Mouse (Mus musculus) granulocyte monocyte progenitor cell, adult 5-6 weeks (primary cell): ENCODE measurements at regions not wholly inside any gene's neighbourhood (a gene's known extent, or its start where the extent isn't known, plus 50 kb on each side); places are given as distances from the start of the nearest gene placed in this dataset.
A peak's percentile ranks its signal among the peaks of the same experiment; 100 is the strongest.

Source experiments
- ATAC-seq: replicated peaks from 2 replicates; pipeline ENCODE4 v1.8.0; 2016; ENCODE audit warnings: mild to moderate bottlenecking, moderate TSS enrichment, inconsistent platforms; ENCODE audit not compliant: poor library complexity, severe bottlenecking

GRCm38 (mm10) chr13:80611937-80612336 lies 271.2 kb upstream of the Arrdc3 start:
- no peak for ATAC-seq

DNA sequence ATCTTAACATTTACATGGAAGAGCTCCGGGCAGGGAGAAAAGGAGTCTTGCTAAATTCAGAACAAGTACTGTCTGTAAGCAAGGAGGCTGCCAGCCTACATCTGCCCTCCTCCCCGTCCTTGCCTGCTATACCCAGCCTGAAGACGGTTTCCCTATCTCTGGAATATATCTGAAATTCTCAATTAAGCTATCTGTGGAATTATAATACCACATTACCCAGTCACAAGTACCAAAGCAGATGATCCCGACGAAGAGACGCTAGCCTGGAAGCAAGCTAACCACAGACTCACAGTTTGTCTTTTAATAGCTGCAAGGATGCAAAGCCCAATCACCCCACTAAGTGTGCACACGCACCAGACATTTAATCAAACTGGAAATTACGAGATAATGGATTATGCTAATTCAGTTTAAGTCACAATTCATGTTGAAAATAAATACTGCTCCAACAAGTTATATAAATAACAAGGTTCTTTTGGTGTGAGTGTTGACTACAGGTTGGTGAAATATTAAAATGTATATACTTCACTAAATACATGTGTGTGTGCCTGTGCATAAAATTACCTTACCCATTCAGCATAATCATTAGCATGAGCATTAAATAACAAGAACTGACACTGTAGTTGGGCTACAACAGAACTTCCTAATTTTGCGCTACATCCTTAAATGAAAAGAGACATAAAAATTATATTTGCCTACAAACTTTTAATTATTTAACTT lies 269.9 kb upstream of the Arrdc3 start:
- ATAC-seq = no peak

DNA sequence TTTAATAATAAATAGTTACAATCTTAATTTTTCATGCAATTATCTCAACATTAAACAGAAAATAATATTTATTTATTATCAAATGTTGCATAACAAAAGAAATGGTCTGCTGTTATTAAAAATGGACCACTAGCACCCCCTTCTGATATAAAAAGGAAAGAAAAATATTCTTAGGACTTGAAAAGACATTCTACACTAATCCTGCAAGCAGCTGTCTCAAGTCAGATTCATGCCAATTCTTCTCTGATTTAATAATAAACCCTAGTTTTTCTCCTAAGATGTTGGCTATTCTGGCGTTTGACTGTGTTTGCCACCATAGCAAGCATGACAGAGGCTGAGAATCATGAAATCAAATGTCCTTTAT lies 269.3 kb upstream of the Arrdc3 start:
- no peak for ATAC-seq

DNA sequence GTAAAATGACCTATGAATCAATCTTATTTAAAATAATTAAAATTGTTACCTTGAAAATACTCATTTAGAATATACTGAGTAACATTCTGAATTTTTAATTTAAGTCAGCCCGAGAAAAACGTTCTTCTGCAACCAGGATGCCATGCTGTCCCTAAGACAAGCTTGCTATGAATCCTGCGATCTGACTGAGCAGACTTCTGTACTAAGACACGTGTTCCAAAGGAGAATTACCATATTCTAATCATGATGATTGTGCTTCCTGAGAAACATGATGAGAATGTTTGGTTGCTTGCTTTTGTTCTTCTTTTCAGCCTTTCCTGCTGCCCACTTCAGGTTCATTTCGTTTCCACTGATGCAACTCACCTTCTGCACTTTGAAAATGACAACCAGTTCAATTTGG lies 268.2 kb upstream of the Arrdc3 start:
- ATAC-seq = no peak

GRCm38 (mm10) chr13:80623005-80623404 lies 260.2 kb upstream of the Arrdc3 start:
- no peak for ATAC-seq

DNA sequence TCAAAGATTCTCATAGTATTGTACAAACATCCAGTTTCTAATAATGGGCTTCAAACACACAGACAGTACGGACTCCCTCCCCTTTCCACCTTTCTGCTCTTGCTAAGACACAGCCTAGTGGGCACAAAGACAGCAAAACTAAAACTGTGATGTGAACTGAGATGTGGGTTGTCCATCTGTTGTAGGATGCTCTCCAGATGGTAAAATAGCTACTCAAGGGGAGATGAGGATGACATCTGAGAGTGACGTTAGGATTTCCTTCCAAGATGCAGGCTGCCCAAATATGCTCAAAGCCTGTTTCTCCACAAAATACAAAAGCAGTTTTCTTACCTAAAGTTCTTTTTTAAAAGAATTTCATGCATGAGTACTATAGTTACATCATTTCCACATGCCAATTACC lies 241.8 kb upstream of the Arrdc3 start:
- no peak for ATAC-seq

- ATAC-seq = no peak
Measured at GRCm38 (mm10) chr13:80647578-80647977, 235.6 kb upstream of the Arrdc3 start.

DNA sequence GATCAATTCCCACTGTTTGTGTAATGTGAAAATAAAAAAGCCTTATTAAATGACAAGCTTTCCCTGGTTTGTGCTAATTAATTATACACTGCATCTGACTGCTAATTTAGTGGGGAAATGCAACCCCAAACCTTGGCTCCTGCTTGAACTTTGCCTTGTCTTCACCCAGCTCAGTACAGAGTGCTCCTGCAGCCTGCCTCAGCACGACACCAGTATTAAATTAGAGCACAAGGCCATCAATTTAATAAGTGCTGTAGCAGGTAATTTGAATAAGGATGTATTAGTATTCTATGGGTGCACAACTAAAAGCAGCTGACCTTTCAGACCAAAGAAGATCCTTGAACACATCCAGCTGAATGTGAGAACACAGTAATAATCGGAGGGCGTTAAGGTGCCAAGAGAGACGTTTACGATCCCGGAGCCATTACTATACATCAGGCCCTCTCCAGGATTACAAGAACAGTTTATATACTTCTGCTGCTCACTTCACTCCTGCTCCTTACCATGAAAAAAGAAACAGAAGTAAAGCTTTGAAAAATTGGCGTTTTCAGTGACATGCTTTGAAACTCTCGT lies 230.1 kb upstream of the Arrdc3 start:
- no peak for ATAC-seq

- no peak for ATAC-seq
Measured at GRCm38 (mm10) chr13:80666186-80666713, 216.9 kb upstream of the Arrdc3 start.

- no peak for ATAC-seq
Measured at GRCm38 (mm10) chr13:80689871-80690270, 193.3 kb upstream of the Arrdc3 start.

- no peak for ATAC-seq
Measured at GRCm38 (mm10) chr13:80690654-80691386, 192.4 kb upstream of the Arrdc3 start.

DNA sequence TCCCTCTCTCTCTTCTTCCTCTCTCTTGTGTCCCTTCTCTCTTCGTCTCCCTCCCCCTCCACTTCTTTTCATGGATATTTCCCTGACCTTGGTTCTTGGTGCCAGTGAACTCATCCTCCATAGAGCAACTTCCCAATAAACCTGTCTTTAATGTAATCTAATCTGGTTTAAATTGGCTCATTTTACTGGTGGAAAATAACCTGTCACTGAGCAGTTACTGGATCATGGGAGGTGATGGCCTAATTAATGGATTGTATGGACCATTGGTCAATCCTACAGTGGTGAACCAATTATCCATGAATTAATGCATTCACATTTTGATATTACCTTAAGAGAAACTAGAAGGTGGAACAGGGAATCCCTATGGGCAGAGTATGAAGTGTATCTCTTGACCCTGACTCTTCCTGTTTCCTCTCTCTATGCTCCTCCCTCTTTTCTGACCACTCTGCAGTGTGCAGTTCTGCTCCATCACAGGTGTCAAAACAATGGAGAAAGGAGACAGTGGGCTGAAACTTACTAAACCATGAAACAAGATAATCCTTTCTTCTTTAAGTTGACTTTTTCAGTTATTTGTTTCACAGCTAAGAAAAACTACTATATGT lies 187.5 kb upstream of the Arrdc3 start:
- no peak for ATAC-seq

DNA sequence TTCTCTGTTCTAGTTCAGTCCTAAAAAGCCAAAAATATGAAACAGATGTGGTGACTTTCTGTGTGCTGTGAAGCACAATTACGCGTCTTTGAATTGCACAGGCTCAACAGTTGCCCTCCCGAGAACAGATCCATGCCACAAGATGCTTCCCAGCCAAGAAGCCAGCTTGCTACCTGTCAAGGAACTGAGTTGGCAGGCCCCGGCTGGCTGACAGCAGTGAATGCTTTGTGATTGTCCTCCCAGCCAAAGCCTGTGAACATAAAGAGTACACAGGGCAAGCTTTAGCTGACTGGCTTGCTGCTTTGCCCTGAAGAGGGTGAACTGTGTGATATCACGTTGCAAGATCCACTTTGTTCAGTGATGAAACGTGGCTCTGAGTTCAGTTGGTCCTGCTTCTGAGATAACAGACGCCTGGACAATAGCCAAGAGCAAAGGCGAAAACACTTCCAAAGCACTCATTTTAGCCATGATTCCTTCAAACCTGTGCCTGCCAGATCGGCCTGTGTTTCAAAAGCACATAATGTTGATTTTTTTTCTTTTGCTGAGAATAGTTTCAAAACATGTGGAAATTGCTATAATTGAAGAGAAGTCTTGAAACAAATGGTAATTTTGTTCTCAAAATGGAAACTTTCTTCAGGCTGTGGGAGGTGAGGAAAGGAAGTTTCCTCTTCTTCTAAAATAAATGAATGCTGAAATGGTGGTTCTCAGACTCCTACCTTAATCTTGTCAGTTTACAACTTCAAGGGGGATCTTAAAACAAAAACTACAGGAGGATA lies 173.5 kb upstream of the Arrdc3 start:
- no peak for ATAC-seq

GRCm38 (mm10) chr13:80719313-80719712 lies 163.9 kb upstream of the Arrdc3 start:
- ATAC-seq = no peak

GRCm38 (mm10) chr13:80723215-80724006 lies 159.8 kb upstream of the Arrdc3 start:
- ATAC-seq = no peak

GRCm38 (mm10) chr13:80729202-80729601 lies 154.0 kb upstream of the Arrdc3 start:
- no peak for ATAC-seq

DNA sequence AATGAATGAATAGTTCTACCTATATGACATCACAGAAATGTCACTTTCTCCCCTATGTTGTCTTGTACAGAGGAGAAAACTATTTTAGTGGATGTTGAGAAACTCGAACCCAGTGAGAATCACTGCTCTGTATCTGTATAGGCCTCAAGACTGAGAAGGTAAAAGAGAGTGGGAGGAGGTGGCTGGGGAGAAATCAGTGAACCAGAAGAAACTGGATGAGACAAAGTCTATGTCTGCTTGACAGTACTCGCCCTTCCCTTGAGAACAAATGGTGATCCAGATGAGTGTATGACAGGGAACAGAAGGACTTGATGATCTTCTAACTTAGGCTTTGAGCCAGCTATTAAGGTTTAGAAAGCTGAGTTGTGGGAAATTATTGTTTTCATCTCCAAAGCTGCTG lies 137.2 kb upstream of the Arrdc3 start:
- no peak for ATAC-seq

DNA sequence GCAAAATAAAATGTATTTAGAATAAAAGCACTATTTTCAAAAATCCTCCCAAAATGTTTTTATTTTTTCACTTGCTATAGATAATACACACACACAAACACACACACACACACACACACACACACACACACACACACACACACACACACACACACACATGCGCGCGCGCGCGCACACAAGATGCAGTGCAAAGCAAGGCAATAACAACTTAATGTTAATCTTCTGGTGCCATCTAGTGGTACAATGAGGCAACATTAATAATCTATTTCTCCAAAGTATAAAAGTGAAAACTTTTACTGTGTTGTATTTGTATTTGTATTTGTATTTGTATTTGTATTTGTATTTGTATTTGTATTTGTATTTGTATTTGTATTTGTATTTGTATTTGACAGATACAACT lies 136.2 kb upstream of the Arrdc3 start:
- ATAC-seq = peak; percentile 83
